Mouse (Mus musculus): ENCODE measurements at regions not wholly inside any gene's neighbourhood (a gene's known extent, or its start where the extent isn't known, plus 50 kb on each side); places are given as distances from the start of the nearest gene placed in this dataset.
"Not testable (repeated sequence)": the region's sequence is repeated elsewhere in the genome, so short reads cannot be mapped to it uniquely, and the experiment has no call there.

DNA sequence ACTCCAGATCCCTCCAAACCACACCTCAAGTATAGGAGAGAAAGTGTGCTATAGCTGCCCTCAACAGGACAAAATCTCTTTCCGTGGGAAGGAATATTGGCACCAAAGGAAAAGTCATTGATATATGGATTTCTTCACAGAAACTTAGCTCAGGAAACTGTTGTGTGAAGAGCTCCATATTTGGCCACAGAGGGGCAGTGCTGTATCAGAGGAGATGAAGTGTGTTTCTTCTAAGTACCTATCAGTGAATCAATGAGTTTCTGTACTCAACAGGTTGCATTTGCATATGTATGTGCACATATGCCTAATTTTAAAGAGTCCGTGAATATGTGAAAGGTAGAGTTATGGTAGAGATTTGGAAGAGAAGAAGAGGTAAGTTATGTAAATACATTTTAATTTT, 493.3 kb downstream of the Dad1 start:
- intact Hi-C loops (cut with DNase I); H3K4me3 ChIP-seq; H3K27ac ChIP-seq; DNase-seq (ENCODE audit: extremely low spot score in 1 of 2, low spot score in 2 of 2): not testable (repeated sequence)
- TF ChIP-seq CTCF (IDR thresholded peaks at IDR 0.05): peak; percentile 3; the same call in 1 of the 2 replicates

DNA sequence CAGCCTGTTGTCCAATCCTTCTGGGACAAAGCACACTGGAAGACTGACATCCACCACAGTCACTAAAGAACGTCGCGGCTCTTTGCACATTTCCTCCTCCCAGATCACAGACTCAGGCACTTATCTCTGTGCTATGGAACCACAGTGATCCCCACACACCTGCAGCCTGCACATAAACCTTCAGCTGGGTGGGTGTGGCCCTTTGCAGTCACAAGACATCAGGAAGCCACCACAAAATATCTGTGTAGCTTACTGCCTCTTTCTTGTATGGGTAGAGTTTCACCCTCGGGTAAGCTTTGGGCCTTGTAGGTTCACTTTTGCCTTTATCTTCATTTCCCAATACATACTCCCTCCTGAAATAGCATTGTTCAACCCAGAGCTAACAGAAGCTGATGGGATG, 496.1 kb downstream of the Dad1 start:
- intact Hi-C loops (cut with DNase I); H3K4me3 ChIP-seq; DNase-seq (ENCODE audit: extremely low spot score in 1 of 2, low spot score in 2 of 2); H3K27ac ChIP-seq: not testable (repeated sequence)

DNA sequence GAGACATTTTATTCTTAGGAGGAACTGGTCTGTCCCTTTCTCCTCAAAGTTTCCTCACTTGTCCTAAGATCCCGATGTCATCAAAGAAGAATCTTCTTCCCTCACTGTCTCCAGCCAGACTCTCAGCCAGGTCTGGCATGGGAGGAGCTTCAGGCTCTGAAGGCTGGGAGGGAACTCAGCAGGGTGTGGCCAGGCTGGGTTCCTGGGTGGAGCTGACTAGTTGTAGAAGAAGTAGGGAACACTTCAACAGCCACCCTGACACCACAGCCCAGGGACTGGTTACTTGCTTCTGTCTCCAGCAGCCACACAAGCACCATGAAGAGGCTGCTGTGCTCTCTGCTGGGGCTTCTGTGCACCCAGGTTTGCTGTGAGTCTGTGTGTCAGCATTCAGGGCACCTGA, 496.8 kb downstream of the Dad1 start:
- DNase-seq (ENCODE audit: extremely low spot score in 1 of 2, low spot score in 2 of 2); H3K27ac ChIP-seq; intact Hi-C loops (cut with DNase I); H3K4me3 ChIP-seq: not testable (repeated sequence)

DNA sequence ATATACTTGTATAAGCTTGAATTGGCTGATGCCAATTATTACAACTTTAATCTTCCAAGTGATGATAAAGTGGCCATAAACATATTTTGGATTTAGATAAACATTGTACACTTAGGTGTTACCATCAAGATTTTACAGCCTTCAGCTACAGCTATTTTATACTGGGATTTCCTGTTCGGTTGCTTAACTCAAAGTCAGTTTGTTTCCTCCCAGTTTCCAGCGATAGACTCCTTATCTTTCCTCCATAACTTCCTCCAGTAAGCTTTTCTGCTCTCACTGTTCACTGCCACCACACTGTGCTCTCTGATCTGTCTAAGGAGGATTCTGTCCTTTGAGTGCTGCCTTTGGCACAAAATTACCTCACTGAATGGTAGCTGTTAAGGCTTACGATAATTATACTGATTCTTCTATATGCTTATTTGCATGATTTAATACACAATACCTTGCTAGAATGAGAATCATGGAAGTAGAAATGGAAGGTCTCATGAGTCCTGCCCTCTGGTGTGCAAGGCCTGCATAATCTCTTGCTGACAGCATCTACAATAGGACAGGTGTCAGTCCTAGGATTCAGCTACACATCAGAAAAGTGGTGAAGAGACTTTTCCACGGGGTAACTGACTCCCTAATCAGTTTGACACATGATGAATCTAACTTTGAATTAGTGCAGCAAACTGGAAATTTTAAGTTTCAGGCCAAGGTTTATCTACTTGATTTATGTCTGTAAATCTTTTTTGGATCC, 503.0 kb downstream of the Dad1 start:
- DNase-seq (ENCODE audit: extremely low spot score in 1 of 2, low spot score in 2 of 2): no peak
- no peak for TF ChIP-seq CTCF (IDR thresholded peaks at IDR 0.05)
- intact Hi-C loops (cut with DNase I): no loop called here
- Histone ChIP-seq H3K4me3 (no peak overlapping the region), H3K27ac (no peak overlapping the region)

DNA sequence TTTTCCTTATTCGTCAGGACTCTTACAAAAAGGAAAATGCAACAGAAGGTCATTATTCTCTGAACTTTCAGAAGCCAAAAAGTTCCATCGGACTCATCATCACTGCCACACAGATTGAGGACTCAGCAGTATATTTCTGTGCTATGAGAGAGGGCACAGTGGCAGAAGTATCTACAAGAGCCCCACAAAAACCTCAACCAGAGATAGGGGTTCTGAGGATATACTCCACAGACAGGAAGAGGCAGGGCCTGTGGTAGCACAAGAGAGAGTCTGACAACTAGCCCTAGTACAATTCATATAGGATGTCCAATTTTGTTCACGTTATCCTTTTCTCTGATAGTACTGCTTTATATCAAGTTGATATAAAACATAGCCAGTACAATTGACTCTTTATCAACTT, 510.4 kb downstream of the Dad1 start:
- intact Hi-C loops (cut with DNase I); H3K4me3 ChIP-seq; DNase-seq (ENCODE audit: extremely low spot score in 1 of 2, low spot score in 2 of 2); H3K27ac ChIP-seq: not testable (repeated sequence)

DNA sequence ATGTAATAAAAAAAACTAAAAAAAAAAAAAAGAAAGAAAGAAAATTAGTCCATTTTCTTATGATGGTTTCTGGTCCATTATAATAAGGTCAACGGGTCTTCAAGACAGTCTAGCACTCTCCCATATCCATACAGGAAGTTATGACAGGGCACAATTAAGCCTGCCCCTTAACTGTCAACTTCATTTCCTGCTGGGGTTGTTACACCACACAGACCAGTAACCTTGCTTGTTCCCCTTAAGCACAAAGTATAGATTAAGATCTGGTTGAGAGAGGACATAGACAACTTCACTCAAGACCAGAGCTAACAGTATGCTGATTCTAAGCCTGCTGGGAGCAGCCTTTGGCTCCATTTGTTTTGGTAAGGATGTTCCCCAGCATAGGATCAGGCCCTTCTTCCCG, 511.0 kb downstream of the Dad1 start:
- H3K4me3 ChIP-seq; H3K27ac ChIP-seq; intact Hi-C loops (cut with DNase I); DNase-seq (ENCODE audit: extremely low spot score in 1 of 2, low spot score in 2 of 2): not testable (repeated sequence)

DNA sequence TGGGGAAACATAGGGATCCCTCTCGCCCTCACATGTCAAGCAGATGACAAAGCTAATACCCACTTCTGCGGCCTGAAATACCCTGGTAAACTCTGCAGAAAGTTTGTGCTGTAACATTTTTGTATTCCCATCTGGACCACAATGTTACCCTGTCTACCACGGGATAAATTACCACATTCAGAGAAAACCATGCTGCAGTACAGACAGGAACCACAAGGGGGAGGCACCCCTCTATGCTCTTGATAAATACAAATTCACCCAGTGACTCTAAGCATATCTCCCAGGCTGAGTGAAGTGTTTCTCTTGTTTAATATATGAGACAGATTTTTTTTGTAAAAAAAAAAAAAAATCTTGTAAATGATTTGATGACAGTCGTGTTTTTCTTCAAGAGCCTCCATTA, 512.7 kb downstream of the Dad1 start:
- TF ChIP-seq CTCF (IDR thresholded peaks at IDR 0.05): peak; percentile 52
- DNase-seq (ENCODE audit: extremely low spot score in 1 of 2, low spot score in 2 of 2): peak; percentile 8 to 18
- H3K4me3 ChIP-seq; H3K27ac ChIP-seq; intact Hi-C loops (cut with DNase I): not testable (repeated sequence)

DNA sequence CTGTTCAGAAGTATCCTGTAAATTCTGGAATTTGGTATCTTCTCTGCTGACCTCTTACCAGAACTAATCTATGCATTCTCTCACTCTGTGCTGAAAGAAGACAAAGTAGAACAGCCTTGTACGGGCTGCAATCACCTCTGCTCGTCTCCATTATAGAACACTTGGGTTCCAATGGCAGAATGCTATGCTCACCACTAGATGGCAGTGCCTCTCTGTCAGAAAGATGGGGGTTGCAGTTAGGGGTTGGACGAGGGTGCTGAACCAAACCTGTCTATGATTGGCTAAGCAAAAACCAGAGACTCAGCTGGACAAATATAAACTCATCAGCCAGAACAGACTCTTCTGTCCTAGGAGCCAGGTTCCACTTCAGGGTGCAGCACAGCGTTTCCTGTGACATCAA, 515.9 kb downstream of the Dad1 start:
- TF ChIP-seq CTCF (IDR thresholded peaks at IDR 0.05): peak; percentile 39
- DNase-seq (ENCODE audit: extremely low spot score in 1 of 2, low spot score in 2 of 2); H3K4me3 ChIP-seq; H3K27ac ChIP-seq; intact Hi-C loops (cut with DNase I): not testable (repeated sequence)

DNA sequence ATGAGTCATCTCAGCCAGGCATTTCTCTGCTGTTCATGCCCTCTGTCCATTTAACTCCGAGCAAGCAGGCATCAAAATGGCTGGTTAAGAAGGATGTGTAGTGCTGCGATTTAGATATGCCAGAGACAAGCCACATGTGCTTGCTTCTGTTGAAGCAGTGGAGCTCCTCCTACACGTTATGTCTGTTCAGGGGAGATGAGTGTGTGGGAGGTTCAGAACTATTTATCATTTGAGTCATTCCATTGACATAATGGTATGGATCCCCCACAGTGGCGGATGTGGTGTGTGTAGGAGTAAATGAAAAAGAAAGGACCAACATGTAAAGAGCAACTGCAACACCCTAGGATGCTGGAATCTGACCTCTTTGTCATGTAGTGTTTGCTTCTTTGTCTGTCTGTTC, 517.6 kb downstream of the Dad1 start:
- DNase-seq (ENCODE audit: extremely low spot score in 1 of 2, low spot score in 2 of 2); H3K4me3 ChIP-seq; intact Hi-C loops (cut with DNase I); H3K27ac ChIP-seq: not testable (repeated sequence)

DNA sequence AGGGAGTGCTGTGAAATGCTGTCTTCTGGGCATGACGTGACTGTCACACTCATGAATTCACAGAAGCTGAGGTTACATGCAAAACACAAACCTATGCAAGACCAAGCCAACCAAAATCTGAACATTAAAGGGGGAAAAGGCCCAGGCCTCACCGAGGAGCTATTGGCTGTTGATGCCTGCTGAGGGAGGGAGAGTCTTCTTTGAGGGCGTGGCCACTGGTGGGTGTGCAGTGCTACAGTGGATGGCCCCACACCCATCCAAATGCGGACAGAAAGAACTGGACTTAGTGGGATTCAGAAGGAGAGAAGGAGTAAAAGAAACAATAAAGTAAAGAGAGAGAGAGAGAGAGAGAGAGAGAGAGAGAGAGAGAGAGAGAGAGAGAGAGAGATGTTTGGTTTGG, 522.3 kb downstream of the Dad1 start:
- H3K4me3 ChIP-seq; DNase-seq (ENCODE audit: extremely low spot score in 1 of 2, low spot score in 2 of 2); H3K27ac ChIP-seq; intact Hi-C loops (cut with DNase I): not testable (repeated sequence)

DNA sequence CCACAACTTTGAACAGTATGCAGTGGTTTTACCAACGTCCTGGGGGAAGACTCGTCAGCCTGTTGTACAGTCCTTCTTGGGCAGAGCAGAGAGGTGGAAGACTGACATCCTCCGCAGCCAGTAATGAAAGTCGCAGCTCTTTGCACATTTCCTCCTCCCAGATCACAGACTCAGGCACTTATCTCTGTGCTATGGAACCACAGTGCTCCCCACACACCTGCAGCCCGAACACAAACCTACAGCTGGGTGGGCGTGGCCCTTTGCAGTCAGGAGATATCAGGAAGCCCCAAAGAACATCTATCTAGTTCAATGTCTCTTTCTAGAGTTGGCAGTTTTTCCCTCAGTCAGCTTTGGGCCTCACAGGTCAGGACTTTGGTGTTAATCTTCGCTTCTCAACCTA, 524.0 kb downstream of the Dad1 start:
- H3K4me3 ChIP-seq; DNase-seq (ENCODE audit: extremely low spot score in 1 of 2, low spot score in 2 of 2); intact Hi-C loops (cut with DNase I); H3K27ac ChIP-seq: not testable (repeated sequence)

DNA sequence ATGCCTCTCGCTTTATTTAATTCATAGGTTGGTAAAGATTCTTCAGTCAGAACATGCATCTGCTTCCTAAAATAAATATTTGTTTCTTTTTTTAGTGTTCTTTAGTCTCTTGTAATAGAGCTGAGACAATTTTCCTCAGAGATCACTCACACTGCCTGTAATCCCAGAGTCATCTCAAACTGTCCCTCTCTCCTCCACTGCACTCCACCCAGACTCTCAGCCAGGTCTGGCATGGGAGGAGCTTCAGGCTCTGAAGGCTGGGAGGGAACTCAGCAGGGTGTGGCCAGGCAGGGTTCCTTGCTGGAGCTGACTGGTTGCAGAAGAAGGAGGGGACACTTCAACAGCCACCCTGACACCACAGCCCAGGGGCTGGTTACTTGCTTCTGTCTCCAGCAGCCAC, 524.8 kb downstream of the Dad1 start:
- intact Hi-C loops (cut with DNase I); H3K27ac ChIP-seq; H3K4me3 ChIP-seq; DNase-seq (ENCODE audit: extremely low spot score in 1 of 2, low spot score in 2 of 2): not testable (repeated sequence)

DNA sequence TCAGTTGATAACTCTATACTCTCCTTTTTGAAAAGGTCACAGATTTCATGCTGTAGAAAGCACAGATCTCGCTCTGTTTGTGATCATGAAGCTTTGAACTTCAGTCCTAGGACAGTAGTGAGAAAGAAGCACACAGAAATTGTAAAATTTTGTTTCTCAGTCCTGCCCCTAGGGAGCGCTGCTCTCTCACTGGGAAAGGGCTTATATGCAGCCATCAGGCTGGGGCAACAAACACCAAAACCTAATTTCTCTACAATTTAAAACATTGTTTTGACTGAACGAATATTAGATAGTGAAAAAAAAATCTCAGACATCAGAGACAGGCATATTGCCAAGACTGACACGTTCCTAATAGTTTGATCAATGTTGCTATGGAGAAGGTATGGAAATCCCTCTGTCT, 527.0 kb downstream of the Dad1 start:
- DNase-seq (ENCODE audit: extremely low spot score in 1 of 2, low spot score in 2 of 2); intact Hi-C loops (cut with DNase I); H3K4me3 ChIP-seq; H3K27ac ChIP-seq: not testable (repeated sequence)

DNA sequence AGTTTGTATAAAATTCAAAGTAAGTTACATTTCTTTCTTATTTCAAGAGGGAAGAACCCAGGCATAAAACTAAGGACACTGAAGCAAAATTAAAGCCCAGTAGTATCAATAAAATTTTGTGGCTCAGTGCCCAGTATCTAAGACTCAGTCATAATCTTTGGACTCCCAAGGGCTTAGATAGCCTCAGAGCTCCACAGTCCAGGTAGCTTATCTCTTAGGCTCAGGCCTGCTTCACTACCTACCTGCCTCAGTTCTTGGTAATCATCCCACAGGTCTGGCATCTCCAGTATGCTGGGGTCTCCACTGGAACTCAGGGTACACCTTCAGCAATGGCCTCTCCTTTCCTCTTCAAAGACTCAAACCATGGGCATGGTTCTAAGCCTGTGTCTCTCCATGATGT, 530.3 kb downstream of the Dad1 start:
- DNase-seq (ENCODE audit: extremely low spot score in 1 of 2, low spot score in 2 of 2); H3K4me3 ChIP-seq; intact Hi-C loops (cut with DNase I); H3K27ac ChIP-seq: not testable (repeated sequence)

DNA sequence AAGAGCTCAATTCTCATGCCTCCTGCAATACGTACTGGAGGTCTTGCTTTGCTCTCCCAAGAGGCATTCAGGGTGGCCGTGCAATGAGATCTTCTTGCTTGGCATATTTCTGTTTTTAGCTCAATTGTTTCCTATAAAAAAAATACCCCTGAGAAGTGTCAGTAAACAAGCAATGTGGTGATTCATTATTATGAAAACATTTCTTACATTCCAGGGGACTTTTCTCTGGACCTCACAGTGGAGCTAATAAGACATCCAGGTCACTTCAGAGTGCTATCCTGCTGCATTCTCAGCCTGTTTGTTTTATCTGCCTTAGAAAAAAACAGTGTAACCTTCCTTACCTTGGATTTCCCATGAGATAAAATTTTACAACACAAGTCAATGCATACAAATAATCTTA, 532.0 kb downstream of the Dad1 start:
- DNase-seq (ENCODE audit: extremely low spot score in 1 of 2, low spot score in 2 of 2); H3K4me3 ChIP-seq; intact Hi-C loops (cut with DNase I); H3K27ac ChIP-seq: not testable (repeated sequence)
